Mouse (Mus musculus) layer of hippocampus, postnatal 10 days (tissue): Measurements from ENCODE around the gene Enkd1. TPM values are rescaled to one million over a fixed set of nuclear protein-coding genes. Genes with fewer than 3 reads are reported as not detected.

Source experiments
- DNase-seq, 2 experiments: peaks; one replicate each; pipeline ENCODE4 v3.0.0; 2021; ENCODE audit warnings: low spot score in 2 of 2
- long read RNA-seq: library from polyadenylated mRNA; stranded (forward); transcript quantifications from one replicate; pipeline ENCODE4 v2.0.0, GENCODE M21; 2023
- total RNA-seq, 2 experiments: library from RNA; stranded (reverse); gene quantifications; 2 replicates each; pipeline ENCODE4 v1.2.3; 2021

Enkd1 gene
- 10 to 100 TPM; 11.3 to 13.2 TPM for total RNA-seq
- long read RNA-seq, partial matches to known transcripts, result 3 of 24 reads
- long read RNA-seq, other reads (novel, unspliced or antisense), result 18 of 24 reads

GRCm38 (mm10) chr8:105707498-105708403, at the start of gene Enkd1, which contains the start of gene 4933405L10Rik:
Gene Enkd1, minus strand, starts transcription at chr8:105708210.
Gene 4933405L10Rik, plus strand, starts transcription at chr8:105707655.
- DNase-seq, result peak; percentile 86 to 88

GRCm38 (mm10) chr8:105754688-105755087, 46.7 kb upstream of the Enkd1 start:
- DNase-seq, result no peak

- no peak for DNase-seq
Observed at GRCm38 (mm10) chr8:105753916-105754315, 45.9 kb upstream of the Enkd1 start.

GRCm38 (mm10) chr8:105750606-105751005, 42.6 kb upstream of the Enkd1 start:
- DNase-seq, result peak; percentile 48 to 64

GRCm38 (mm10) chr8:105743301-105743700, 35.3 kb upstream of the Enkd1 start:
- no peak for DNase-seq

- no peak for DNase-seq
Observed at GRCm38 (mm10) chr8:105739216-105739615, 31.2 kb upstream of the Enkd1 start.

- DNase-seq, result no peak
Observed at GRCm38 (mm10) chr8:105732186-105732585, 24.2 kb upstream of the Enkd1 start.

GRCm38 (mm10) chr8:105727397-105728124, 19.6 kb upstream of the Enkd1 start:
- DNase-seq, result no peak

- DNase-seq, result no peak
Observed at GRCm38 (mm10) chr8:105725726-105726125, 17.7 kb upstream of the Enkd1 start.

- no peak for DNase-seq
Observed at GRCm38 (mm10) chr8:105722861-105723260, 14.9 kb upstream of the Enkd1 start.

- no peak for DNase-seq
Observed at GRCm38 (mm10) chr8:105719637-105720036, 11.6 kb upstream of the Enkd1 start.

GRCm38 (mm10) chr8:105716302-105716945, 8.4 kb upstream of the Enkd1 start:
- no peak for DNase-seq

- DNase-seq, result no peak
Observed at GRCm38 (mm10) chr8:105715042-105715441, 7.0 kb upstream of the Enkd1 start.

GRCm38 (mm10) chr8:105714139-105714538, 6.1 kb upstream of the Enkd1 start:
- peak; percentile 90 to 91 for DNase-seq

- no peak for DNase-seq
Observed at GRCm38 (mm10) chr8:105712286-105712685, 4.3 kb upstream of the Enkd1 start.

GRCm38 (mm10) chr8:105709317-105709716, 1.3 kb upstream of the Enkd1 start:
- DNase-seq, result no peak

- no peak for DNase-seq
Observed at GRCm38 (mm10) chr8:105708675-105709074, 665 bp upstream of the Enkd1 start.

- no peak for DNase-seq
Observed at GRCm38 (mm10) chr8:105706426-105706825, 1.6 kb downstream of the Enkd1 start.

GRCm38 (mm10) chr8:105704955-105705354, 3.1 kb downstream of the Enkd1 start:
- no peak for DNase-seq

- no peak for DNase-seq
Observed at GRCm38 (mm10) chr8:105704146-105704812, 3.7 kb downstream of the Enkd1 start.
